Mouse (Mus musculus): ENCODE data around the gene Nrip2. TPM values are rescaled to one million over a fixed set of nuclear protein-coding genes. Genes with fewer than 3 reads are reported as not detected.

Nrip2 gene
- polyA plus RNA-seq, 1 experiment from 2014 or later, result 23.5 TPM

DNA sequence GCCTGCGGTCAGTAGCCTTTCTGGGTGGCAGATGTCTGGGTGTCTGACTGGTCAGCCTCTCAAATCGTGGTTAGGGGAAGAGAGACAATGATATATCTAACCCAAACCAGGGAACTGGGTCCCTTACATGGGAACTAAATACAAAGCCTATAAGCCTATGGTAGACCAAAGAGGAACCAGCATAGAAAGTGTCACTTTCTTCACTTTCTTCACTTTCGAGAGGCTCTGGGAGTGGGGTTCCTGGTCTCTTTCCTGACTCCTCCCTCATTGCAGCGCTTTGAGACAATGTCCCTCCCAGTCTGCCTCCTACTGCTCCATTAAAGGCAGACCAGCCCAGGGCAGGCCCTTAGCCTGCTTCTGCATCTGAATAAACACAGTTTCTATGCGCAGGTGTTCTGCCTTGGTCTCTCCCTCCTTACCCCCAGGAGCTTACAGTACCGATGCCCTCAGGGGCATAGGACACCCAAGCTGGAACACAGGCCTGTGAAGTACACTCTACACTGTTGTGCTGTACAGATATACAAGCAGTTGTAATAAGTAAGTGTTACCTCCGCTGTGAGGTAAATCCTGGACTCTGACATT lies 9.5 kb downstream of the Nrip2 start:
- no peak overlapping the region for H3K4me2 ChIP-seq (ENCODE audit: low read length)
- no peaks in the 10 kb centered on the region for H3K4me1 ChIP-seq (replicated peaks; ENCODE audit: insufficient read depth, low read length)
- no peaks in the 10 kb centered on the region for H3K27me3 ChIP-seq (ENCODE audit: insufficient read depth, low read length)
- no peaks in the 10 kb centered on the region for H3K9me3 ChIP-seq (replicated peaks; ENCODE audit: low read length)
- ATAC-seq (replicated peaks; ENCODE audit: low FRiP score, low read depth) (peak; percentile 33; the same call in 1 of the 2 replicates), DNase-seq (ENCODE audit: low spot score) (no peak)
- H3K36me3 ChIP-seq (ENCODE audit: insufficient read depth, low read length), result peaks cover 37% of the 10 kb centered on the region
- no peak overlapping the region for H3K4me3 ChIP-seq (replicated peaks; ENCODE audit: low read depth, low read length)
- TF ChIP-seq CTCF (IDR thresholded peaks at IDR 0.05; ENCODE audit: low read depth), result no peak
- H3K27ac ChIP-seq, result no peak overlapping the region
- 80% methylated on average over 7 of the region's 7 CpGs for WGBS
- H3K9ac ChIP-seq (ENCODE audit: low read depth, low read length), result no peak overlapping the region

- Histone ChIP-seq H3K4me3 (replicated peaks; ENCODE audit: low read depth, low read length) (no peak overlapping the region), H3K27me3 (ENCODE audit: insufficient read depth, low read length) (no peaks in the 10 kb centered on the region), H3K4me1 (replicated peaks; ENCODE audit: insufficient read depth, low read length) (no peaks in the 10 kb centered on the region), H3K27ac (no peak overlapping the region), H3K9ac (ENCODE audit: low read depth, low read length) (no peak overlapping the region), H3K4me2 (ENCODE audit: low read length) (no peak overlapping the region), H3K9me3 (replicated peaks; ENCODE audit: low read length) (no peaks in the 10 kb centered on the region), H3K36me3 (ENCODE audit: insufficient read depth, low read length) (peaks cover 37% of the 10 kb centered on the region)
- TF ChIP-seq CTCF (IDR thresholded peaks at IDR 0.05; ENCODE audit: low read depth), result no peak
- ATAC-seq (replicated peaks; ENCODE audit: low FRiP score, low read depth), result no peak
- WGBS, result 97% methylated on average over 13 of the region's 13 CpGs
- DNase-seq (ENCODE audit: low spot score), result no peak
Measured at GRCm38 (mm10) chr6:128410305-128410704, 11.2 kb downstream of the Nrip2 start.

- H3K27ac ChIP-seq, result no peak overlapping the region
- H3K4me3 ChIP-seq (replicated peaks; ENCODE audit: low read depth, low read length), result no peak overlapping the region
- peak; percentile 97 for TF ChIP-seq CTCF (IDR thresholded peaks at IDR 0.05; ENCODE audit: low read depth)
- no peaks in the 10 kb centered on the region for H3K9me3 ChIP-seq (replicated peaks; ENCODE audit: low read length)
- DNase-seq (ENCODE audit: low spot score) (peak; percentile 79), ATAC-seq (replicated peaks; ENCODE audit: low FRiP score, low read depth) (peak; percentile 53; the same call in 1 of the 2 replicates)
- H3K36me3 ChIP-seq (ENCODE audit: insufficient read depth, low read length), result peaks cover 41% of the 10 kb centered on the region
- no peaks in the 10 kb centered on the region for H3K4me1 ChIP-seq (replicated peaks; ENCODE audit: insufficient read depth, low read length)
- H3K9ac ChIP-seq (ENCODE audit: low read depth, low read length), result no peak overlapping the region
- no peak overlapping the region for H3K4me2 ChIP-seq (ENCODE audit: low read length)
- WGBS, result 10% methylated on average over 3 of the region's 3 CpGs
- no peaks in the 10 kb centered on the region for H3K27me3 ChIP-seq (ENCODE audit: insufficient read depth, low read length)
Measured at GRCm38 (mm10) chr6:128411115-128411514, 12.0 kb downstream of the Nrip2 start.

DNA sequence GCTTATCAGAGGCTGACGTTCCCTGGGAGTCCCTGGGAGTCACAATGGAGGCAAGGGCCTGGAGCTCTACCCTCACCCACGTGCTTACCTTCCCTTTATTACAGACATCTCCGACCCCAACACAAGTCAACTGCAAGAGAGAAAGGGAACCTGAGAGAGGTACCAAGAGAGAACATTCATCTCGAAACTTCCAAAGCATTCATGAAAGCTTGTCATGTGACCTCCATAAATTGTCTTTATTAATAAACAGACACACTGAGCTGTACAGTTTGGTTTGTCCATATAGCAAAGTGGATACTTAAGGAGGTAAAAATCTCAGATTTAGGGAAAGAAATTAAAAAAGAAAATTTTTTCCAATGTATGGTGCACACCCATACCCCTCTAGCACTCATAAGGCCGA lies 17.1 kb downstream of the Nrip2 start:
- H3K4me2 ChIP-seq (ENCODE audit: low read length), result no peak overlapping the region

GRCm38 (mm10) chr6:128418076-128418475 lies 19.0 kb downstream of the Nrip2 start:
- ATAC-seq (replicated peaks; ENCODE audit: low FRiP score, low read depth), result no peak
- Histone ChIP-seq H3K9me3 (replicated peaks; ENCODE audit: low read length) (no peaks in the 10 kb centered on the region), H3K4me1 (replicated peaks; ENCODE audit: insufficient read depth, low read length) (0 out of 2 replicates have a peak, but pooled peaks cover 4% of the 10 kb centered on the region), H3K36me3 (ENCODE audit: insufficient read depth, low read length) (peaks cover 4% of the 10 kb centered on the region; the same call in 1 of the 2 replicates), H3K27ac (no peak overlapping the region), H3K4me2 (ENCODE audit: low read length) (no peak overlapping the region), H3K4me3 (replicated peaks; ENCODE audit: low read depth, low read length) (no peak overlapping the region), H3K9ac (ENCODE audit: low read depth, low read length) (no peak overlapping the region), H3K27me3 (ENCODE audit: insufficient read depth, low read length) (no peaks in the 10 kb centered on the region)
- TF ChIP-seq CTCF (IDR thresholded peaks at IDR 0.05; ENCODE audit: low read depth), result no peak
- WGBS, result 81% methylated on average over 1 of the region's 1 CpGs
- DNase-seq (ENCODE audit: low spot score), result no peak

More for the DNA sequence above, 17.1 kb downstream of the Nrip2 start:
- no peak for ATAC-seq (replicated peaks; ENCODE audit: low FRiP score, low read depth)
- Histone ChIP-seq H3K27me3 (ENCODE audit: insufficient read depth, low read length) (no peaks in the 10 kb centered on the region), H3K9ac (ENCODE audit: low read depth, low read length) (no peak overlapping the region), H3K4me1 (replicated peaks; ENCODE audit: insufficient read depth, low read length) (no peaks in the 10 kb centered on the region), H3K27ac (no peak overlapping the region), H3K9me3 (replicated peaks; ENCODE audit: low read length) (no peaks in the 10 kb centered on the region), H3K36me3 (ENCODE audit: insufficient read depth, low read length) (peaks cover 11% of the 10 kb centered on the region), H3K4me3 (replicated peaks; ENCODE audit: low read depth, low read length) (no peak overlapping the region)
- TF ChIP-seq CTCF (IDR thresholded peaks at IDR 0.05; ENCODE audit: low read depth), result no peak
- WGBS, result 82% methylated on average over 5 of the region's 5 CpGs
- DNase-seq (ENCODE audit: low spot score), result no peak

GRCm38 (mm10) chr6:128421036-128421435 lies 21.9 kb downstream of the Nrip2 start:
- Histone ChIP-seq H3K9ac (ENCODE audit: low read depth, low read length) (no peak overlapping the region), H3K27me3 (ENCODE audit: insufficient read depth, low read length) (no peaks in the 10 kb centered on the region), H3K36me3 (ENCODE audit: insufficient read depth, low read length) (no peaks in the 10 kb centered on the region; the same call in 1 of the 2 replicates), H3K9me3 (replicated peaks; ENCODE audit: low read length) (no peaks in the 10 kb centered on the region), H3K4me2 (ENCODE audit: low read length) (no peak overlapping the region), H3K27ac (peak overlapping the region; percentile 80), H3K4me3 (replicated peaks; ENCODE audit: low read depth, low read length) (no peak overlapping the region), H3K4me1 (replicated peaks; ENCODE audit: insufficient read depth, low read length) (0 out of 2 replicates have a peak, but pooled peaks cover 6% of the 10 kb centered on the region)
- no peak for TF ChIP-seq CTCF (IDR thresholded peaks at IDR 0.05; ENCODE audit: low read depth)
- 46% methylated on average over 2 of the region's 2 CpGs for WGBS
- ATAC-seq (replicated peaks; ENCODE audit: low FRiP score, low read depth) (no peak), DNase-seq (ENCODE audit: low spot score) (peak; percentile 63)
